Mouse (Mus musculus): ENCODE results near the gene Acoxl. TPM values are rescaled to one million over a fixed set of nuclear protein-coding genes. Genes with fewer than 3 reads are reported as not detected.

The Acoxl gene
- polyA plus RNA-seq, 1 experiment, result not detected

- TF ChIP-seq CTCF (IDR thresholded peaks at IDR 0.05; ENCODE audit: borderline replicate concordance, insufficient read depth, low read depth, low read length) (no peak), POLR2A (IDR thresholded peaks at IDR 0.05; ENCODE audit: borderline replicate concordance, insufficient read depth, low read length) (no peak)
- no peak for DNase-seq
- H3K4me3 ChIP-seq (replicated peaks; ENCODE audit: insufficient read depth, low read depth, low read length), result no peak overlapping the region
- WGBS, result 76% methylated on average over 5 of the region's 5 CpGs
- no peak overlapping the region for H3K27ac ChIP-seq (ENCODE audit: insufficient read depth, low read length)
- H3K4me1 ChIP-seq (ENCODE audit: control insufficient read depth, insufficient read depth, low read length), result peaks cover 16% of the 10 kb centered on the region
- H3K27me3 ChIP-seq (ENCODE audit: control insufficient read depth, insufficient read depth, low read length), result no peaks in the 10 kb centered on the region
Measured at GRCm38 (mm10) chr2:128156067-128156462, 317.4 kb downstream of the Acoxl start.

- H3K27me3 ChIP-seq (ENCODE audit: control insufficient read depth, insufficient read depth, low read length), result no peaks in the 10 kb centered on the region
- H3K4me1 ChIP-seq (ENCODE audit: control insufficient read depth, insufficient read depth, low read length), result peaks cover 16% of the 10 kb centered on the region
- DNase-seq, result no peak
- TF ChIP-seq POLR2A (IDR thresholded peaks at IDR 0.05; ENCODE audit: borderline replicate concordance, insufficient read depth, low read length) (no peak), CTCF (IDR thresholded peaks at IDR 0.05; ENCODE audit: borderline replicate concordance, insufficient read depth, low read depth, low read length) (no peak)
- H3K27ac ChIP-seq (ENCODE audit: insufficient read depth, low read length), result no peak overlapping the region
- H3K4me3 ChIP-seq (replicated peaks; ENCODE audit: insufficient read depth, low read depth, low read length), result no peak overlapping the region
- WGBS, result 95% methylated on average over 12 of the region's 12 CpGs
Measured at GRCm38 (mm10) chr2:128156557-128157412, 318.1 kb downstream of the Acoxl start.

GRCm38 (mm10) chr2:128158734-128159410, 320.2 kb downstream of the Acoxl start:
- Histone ChIP-seq H3K27ac (ENCODE audit: insufficient read depth, low read length) (no peak overlapping the region), H3K4me1 (ENCODE audit: control insufficient read depth, insufficient read depth, low read length) (peaks cover 12% of the 10 kb centered on the region), H3K27me3 (ENCODE audit: control insufficient read depth, insufficient read depth, low read length) (no peaks in the 10 kb centered on the region), H3K4me3 (replicated peaks; ENCODE audit: insufficient read depth, low read depth, low read length) (no peak overlapping the region)
- WGBS, result 80% methylated on average over 17 of the region's 17 CpGs
- TF ChIP-seq CTCF (IDR thresholded peaks at IDR 0.05; ENCODE audit: borderline replicate concordance, insufficient read depth, low read depth, low read length) (no peak), POLR2A (IDR thresholded peaks at IDR 0.05; ENCODE audit: borderline replicate concordance, insufficient read depth, low read length) (no peak)
- no peak for DNase-seq

GRCm38 (mm10) chr2:128159619-128160125, 321.0 kb downstream of the Acoxl start:
- Histone ChIP-seq H3K27me3 (ENCODE audit: control insufficient read depth, insufficient read depth, low read length) (no peaks in the 10 kb centered on the region), H3K4me1 (ENCODE audit: control insufficient read depth, insufficient read depth, low read length) (peaks cover 12% of the 10 kb centered on the region), H3K4me3 (replicated peaks; ENCODE audit: insufficient read depth, low read depth, low read length) (no peak overlapping the region), H3K27ac (ENCODE audit: insufficient read depth, low read length) (no peak overlapping the region)
- no peak for DNase-seq
- no peak for TF ChIP-seq CTCF (IDR thresholded peaks at IDR 0.05; ENCODE audit: borderline replicate concordance, insufficient read depth, low read depth, low read length)
- no peak for TF ChIP-seq POLR2A (IDR thresholded peaks at IDR 0.05; ENCODE audit: borderline replicate concordance, insufficient read depth, low read length)
- WGBS, result 64% methylated on average over 7 of the region's 7 CpGs

GRCm38 (mm10) chr2:128163177-128163576, 324.5 kb downstream of the Acoxl start:
- TF ChIP-seq POLR2A (IDR thresholded peaks at IDR 0.05; ENCODE audit: borderline replicate concordance, insufficient read depth, low read length), result no peak
- TF ChIP-seq CTCF (IDR thresholded peaks at IDR 0.05; ENCODE audit: borderline replicate concordance, insufficient read depth, low read depth, low read length), result no peak
- DNase-seq, result no peak
- H3K27ac ChIP-seq (ENCODE audit: insufficient read depth, low read length), result no peak overlapping the region
- peaks cover 9% of the 10 kb centered on the region for H3K4me1 ChIP-seq (ENCODE audit: control insufficient read depth, insufficient read depth, low read length)
- H3K27me3 ChIP-seq (ENCODE audit: control insufficient read depth, insufficient read depth, low read length), result no peaks in the 10 kb centered on the region
- WGBS, result 67% methylated on average over 8 of the region's 8 CpGs
- no peak overlapping the region for H3K4me3 ChIP-seq (replicated peaks; ENCODE audit: insufficient read depth, low read depth, low read length)

GRCm38 (mm10) chr2:128166623-128167423, 328.1 kb downstream of the Acoxl start:
- no peak overlapping the region for H3K4me3 ChIP-seq (replicated peaks; ENCODE audit: insufficient read depth, low read depth, low read length)
- WGBS, result 49% methylated on average over 13 of the region's 13 CpGs
- H3K27ac ChIP-seq (ENCODE audit: insufficient read depth, low read length), result no peak overlapping the region
- peaks cover 9% of the 10 kb centered on the region for H3K4me1 ChIP-seq (ENCODE audit: control insufficient read depth, insufficient read depth, low read length)
- TF ChIP-seq POLR2A (IDR thresholded peaks at IDR 0.05; ENCODE audit: borderline replicate concordance, insufficient read depth, low read length) (no peak), CTCF (IDR thresholded peaks at IDR 0.05; ENCODE audit: borderline replicate concordance, insufficient read depth, low read depth, low read length) (no peak)
- DNase-seq, result peak in 1 of 2 experiments; percentile 24
- no peaks in the 10 kb centered on the region for H3K27me3 ChIP-seq (ENCODE audit: control insufficient read depth, insufficient read depth, low read length)

- 97% methylated on average over 12 of the region's 12 CpGs for WGBS
- no peaks in the 10 kb centered on the region for H3K27me3 ChIP-seq (ENCODE audit: control insufficient read depth, insufficient read depth, low read length)
- H3K27ac ChIP-seq (ENCODE audit: insufficient read depth, low read length), result no peak overlapping the region
- no peak for TF ChIP-seq CTCF (IDR thresholded peaks at IDR 0.05; ENCODE audit: borderline replicate concordance, insufficient read depth, low read depth, low read length)
- DNase-seq, result no peak
- peaks cover 15% of the 10 kb centered on the region for H3K4me1 ChIP-seq (ENCODE audit: control insufficient read depth, insufficient read depth, low read length)
- no peak overlapping the region for H3K4me3 ChIP-seq (replicated peaks; ENCODE audit: insufficient read depth, low read depth, low read length)
Measured at GRCm38 (mm10) chr2:128167930-128168329, 329.3 kb downstream of the Acoxl start.
